Mouse (Mus musculus) E14TG2a.4 (cell line): ENCODE results near the gene Ogfod1.

ENCODE experiments used
- CTCF ChIP-seq: conservative IDR thresholded peaks from 2 replicates; pipeline ENCODE4 v1.5.1; 2014; ENCODE audit warnings: low read length
- NANOG ChIP-seq: IDR thresholded peaks from 2 replicates; pipeline ENCODE4 v1.6.1; 2014; ENCODE audit warnings: borderline replicate concordance, low read length, mixed read lengths
- POU5F1 ChIP-seq: IDR thresholded peaks from 2 replicates; pipeline ENCODE4 v1.6.1; 2014; ENCODE audit warnings: low read length, borderline replicate concordance

DNA sequence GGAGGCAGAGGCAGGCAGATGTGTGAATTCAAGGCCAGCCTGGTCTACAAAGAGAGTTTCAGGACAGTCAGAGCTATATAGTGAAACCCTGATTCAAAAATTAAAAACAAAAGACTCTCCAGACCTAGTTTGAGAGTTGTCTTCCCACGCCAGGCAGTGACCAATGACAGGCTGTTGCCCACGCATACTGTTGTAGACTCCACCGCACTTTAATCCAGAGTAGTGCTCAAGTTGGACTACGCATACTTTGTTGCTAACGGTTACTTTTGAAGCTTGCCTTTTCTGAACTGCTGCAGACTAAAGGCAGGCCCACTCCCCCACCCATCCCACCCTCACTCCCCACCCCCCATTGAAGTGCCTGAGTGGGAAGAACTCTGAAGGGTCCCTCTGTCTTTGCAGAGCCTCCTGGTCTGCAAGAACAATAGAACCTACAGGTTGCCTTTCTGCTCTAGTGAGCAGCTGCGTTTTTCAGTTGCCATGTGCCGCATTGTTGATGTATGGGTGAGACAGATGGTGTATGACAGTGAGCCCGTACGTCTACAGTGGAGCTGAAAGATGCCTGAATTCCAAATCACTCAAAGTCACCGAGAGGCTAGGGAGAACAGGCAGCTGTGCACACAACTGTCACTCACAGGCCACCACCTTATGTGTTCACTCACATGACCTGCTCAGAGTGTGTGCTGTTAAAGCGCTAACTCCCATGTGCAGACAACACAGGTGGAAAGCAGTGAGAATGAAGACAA lies 29.3 kb downstream of the Ogfod1 start:
- TF ChIP-seq CTCF: no peak
- no peak for TF ChIP-seq NANOG
- TF ChIP-seq POU5F1: no peak
